ENCODE assay signal across 23 mouse cellular contexts in the genomic region with DNA sequence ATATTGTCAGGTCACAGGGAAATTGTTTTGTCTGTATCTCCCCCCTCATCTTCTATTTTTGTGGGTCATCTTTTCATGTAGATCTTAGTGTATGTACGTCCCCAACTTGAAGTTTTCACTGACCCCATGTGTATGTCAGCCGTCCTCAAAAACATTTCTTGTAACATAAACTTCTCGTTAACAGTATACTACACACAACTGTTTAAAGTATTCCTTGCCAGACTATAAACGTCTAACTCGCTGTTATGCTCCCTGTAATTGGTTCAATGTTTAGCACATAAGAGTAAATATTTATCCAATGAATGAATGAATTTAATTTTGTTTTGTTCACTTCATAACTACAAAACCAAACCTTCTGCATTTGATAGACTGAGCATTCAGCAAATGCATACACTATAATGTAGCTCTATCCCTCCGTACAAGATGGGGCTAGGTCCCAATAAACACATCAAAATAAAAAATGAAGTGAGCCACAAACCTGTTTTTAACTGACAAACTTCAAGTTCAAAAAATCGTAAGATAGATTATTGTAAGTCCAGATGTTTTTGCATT.
"Had no signal": no experiment of that assay in that cellular context is flagged by ENCODE, and none has a peak within 500 bp of the region (broad histone marks: within the 10 kb centered on the region; RNA-seq: fewer than 3 reads in every experiment).

No protein-coding gene starts in this region.

- H3K27me3 ChIP-seq: heart, embryonic 13.5 days; heart, embryonic 15.5 days; hindbrain, embryonic 13.5 days; hindbrain, embryonic 15.5 days; limb, embryonic 13.5 days; limb, embryonic 15.5 days had no signal

- H3K9me3 ChIP-seq: heart, embryonic 15.5 days; hindbrain, embryonic 13.5 days; hindbrain, embryonic 15.5 days; limb, embryonic 13.5 days; limb, embryonic 15.5 days had no signal

- H3K4me1 ChIP-seq: heart, embryonic 13.5 days; heart, embryonic 15.5 days; hindbrain, embryonic 13.5 days; hindbrain, embryonic 15.5 days; limb, embryonic 13.5 days; limb, embryonic 15.5 days had no signal

- H3K27ac ChIP-seq: heart, adult 2 months; heart, embryonic 13.5 days; heart, embryonic 15.5 days; hindbrain, embryonic 13.5 days; hindbrain, embryonic 15.5 days; hindbrain, postnatal 0 days; limb, embryonic 13.5 days; limb, embryonic 15.5 days had no signal

- H3K9ac ChIP-seq: forebrain, postnatal 0 days; heart, embryonic 13.5 days; heart, embryonic 15.5 days; hindbrain, embryonic 13.5 days; hindbrain, embryonic 15.5 days; limb, embryonic 13.5 days; limb, embryonic 15.5 days had no signal

- H3K4me3 ChIP-seq: heart, adult 2 months; heart, embryonic 13.5 days; heart, embryonic 15.5 days; hindbrain, embryonic 13.5 days; hindbrain, embryonic 15.5 days; limb, embryonic 13.5 days; limb, embryonic 15.5 days had no signal

- ATAC-seq: forebrain, postnatal 0 days; hindbrain, postnatal 0 days had no signal

- H3K36me3 ChIP-seq: heart, embryonic 13.5 days; heart, embryonic 15.5 days; hindbrain, embryonic 13.5 days; hindbrain, embryonic 15.5 days; limb, embryonic 13.5 days; limb, embryonic 15.5 days had no signal

- H3K4me2 ChIP-seq: heart, embryonic 11.5 days; heart, embryonic 13.5 days; heart, embryonic 15.5 days; hindbrain, embryonic 13.5 days; hindbrain, embryonic 15.5 days; limb, embryonic 13.5 days; limb, embryonic 15.5 days had no signal

- DNase-seq: forebrain, postnatal 0 days; gastrocnemius, postnatal 14 days; gastrocnemius, postnatal 36 days; heart, adult 11 months; heart, adult 2 months; heart, postnatal 14 days; heart, postnatal 36 days; kidney, adult 18-20 months; kidney, adult 8-10 months; kidney, postnatal 10 days; kidney, postnatal 25 days; kidney, postnatal 4 days; layer of hippocampus, adult 9-11 months; layer of hippocampus, postnatal 36 days; left cerebral cortex, postnatal 4 days had no signal
